Mouse (Mus musculus): Measurements from ENCODE around the gene Magi2. TPM values are rescaled to one million over a fixed set of nuclear protein-coding genes. Genes with fewer than 3 reads are reported as not detected.

The Magi2 gene
- polyA plus RNA-seq, 1 experiment from 2014 or later = 3.8 TPM

GRCm38 (mm10) chr5:20007246-20007645 is 780.4 kb downstream of the Magi2 start:
- H3K36me3 ChIP-seq (ENCODE audit: control insufficient read depth, insufficient read depth, low read length) = no peaks in the 10 kb centered on the region
- no peaks in the 10 kb centered on the region for H3K9me3 ChIP-seq (ENCODE audit: control insufficient read depth, low read length)
- H3K27me3 ChIP-seq (replicated peaks; ENCODE audit: control insufficient read depth, insufficient read depth, low read length) = no peaks in the 10 kb centered on the region
- DNase-seq (ENCODE audit: low spot score) = no peak
- H3K27ac ChIP-seq (replicated peaks; ENCODE audit: low read depth, low read length) = no peak overlapping the region
- no peak overlapping the region for H3K4me2 ChIP-seq (ENCODE audit: low read depth, low read length)
- ATAC-seq (ENCODE audit: low read depth) = no peak
- H3K4me1 ChIP-seq (ENCODE audit: control insufficient read depth, insufficient read depth, low read length) = no peaks in the 10 kb centered on the region
- H3K9ac ChIP-seq (ENCODE audit: low read depth, low read length) = no peak overlapping the region
- 91% methylated on average over 8 of the region's 8 CpGs for WGBS
- no peak overlapping the region for H3K4me3 ChIP-seq (ENCODE audit: low read depth, low read length)

- ATAC-seq (ENCODE audit: low read depth) = no peak
- no peak overlapping the region for H3K9ac ChIP-seq (ENCODE audit: low read depth, low read length)
- WGBS = 77% methylated on average over 7 of the region's 7 CpGs
- H3K27me3 ChIP-seq (replicated peaks; ENCODE audit: control insufficient read depth, insufficient read depth, low read length) = no peaks in the 10 kb centered on the region
- H3K4me1 ChIP-seq (ENCODE audit: control insufficient read depth, insufficient read depth, low read length) = no peaks in the 10 kb centered on the region
- no peaks in the 10 kb centered on the region for H3K9me3 ChIP-seq (ENCODE audit: control insufficient read depth, low read length)
- no peak overlapping the region for H3K4me3 ChIP-seq (ENCODE audit: low read depth, low read length)
- H3K36me3 ChIP-seq (ENCODE audit: control insufficient read depth, insufficient read depth, low read length) = no peaks in the 10 kb centered on the region
- no peak for DNase-seq (ENCODE audit: low spot score)
- no peak overlapping the region for H3K4me2 ChIP-seq (ENCODE audit: low read depth, low read length)
- H3K27ac ChIP-seq (replicated peaks; ENCODE audit: low read depth, low read length) = no peak overlapping the region
Observed at GRCm38 (mm10) chr5:20010210-20010609, 783.4 kb downstream of the Magi2 start.

- H3K36me3 ChIP-seq (ENCODE audit: control insufficient read depth, insufficient read depth, low read length) = no peaks in the 10 kb centered on the region
- H3K4me1 ChIP-seq (ENCODE audit: control insufficient read depth, insufficient read depth, low read length) = no peaks in the 10 kb centered on the region
- DNase-seq (ENCODE audit: low spot score) = no peak
- H3K4me3 ChIP-seq (ENCODE audit: low read depth, low read length) = no peak overlapping the region
- no peaks in the 10 kb centered on the region for H3K27me3 ChIP-seq (replicated peaks; ENCODE audit: control insufficient read depth, insufficient read depth, low read length)
- H3K9ac ChIP-seq (ENCODE audit: low read depth, low read length) = no peak overlapping the region
- no peak overlapping the region for H3K4me2 ChIP-seq (ENCODE audit: low read depth, low read length)
- no peak overlapping the region for H3K27ac ChIP-seq (replicated peaks; ENCODE audit: low read depth, low read length)
- 72% methylated on average over 3 of the region's 3 CpGs for WGBS
- ATAC-seq (ENCODE audit: low read depth) = no peak
- no peaks in the 10 kb centered on the region for H3K9me3 ChIP-seq (ENCODE audit: control insufficient read depth, low read length)
Observed at GRCm38 (mm10) chr5:20018063-20018462, 791.2 kb downstream of the Magi2 start.

- H3K27me3 ChIP-seq (replicated peaks; ENCODE audit: control insufficient read depth, insufficient read depth, low read length) = no peaks in the 10 kb centered on the region
- ATAC-seq (ENCODE audit: low read depth) (no peak), DNase-seq (ENCODE audit: low spot score) (no peak)
- no peaks in the 10 kb centered on the region for H3K9me3 ChIP-seq (ENCODE audit: control insufficient read depth, low read length)
- no peak overlapping the region for H3K27ac ChIP-seq (replicated peaks; ENCODE audit: low read depth, low read length)
- 69% methylated on average over 3 of the region's 3 CpGs for WGBS
- H3K36me3 ChIP-seq (ENCODE audit: control insufficient read depth, insufficient read depth, low read length) = no peaks in the 10 kb centered on the region
- no peaks in the 10 kb centered on the region for H3K4me1 ChIP-seq (ENCODE audit: control insufficient read depth, insufficient read depth, low read length)
- H3K9ac ChIP-seq (ENCODE audit: low read depth, low read length) = no peak overlapping the region
- no peak overlapping the region for H3K4me3 ChIP-seq (ENCODE audit: low read depth, low read length)
- no peak overlapping the region for H3K4me2 ChIP-seq (ENCODE audit: low read depth, low read length)
Observed at GRCm38 (mm10) chr5:20046649-20047048, 819.8 kb downstream of the Magi2 start.

GRCm38 (mm10) chr5:20048386-20048785 is 821.5 kb downstream of the Magi2 start:
- DNase-seq (ENCODE audit: low spot score) (no peak), ATAC-seq (ENCODE audit: low read depth) (no peak)
- no peaks in the 10 kb centered on the region for H3K27me3 ChIP-seq (replicated peaks; ENCODE audit: control insufficient read depth, insufficient read depth, low read length)
- no peaks in the 10 kb centered on the region for H3K9me3 ChIP-seq (ENCODE audit: control insufficient read depth, low read length)
- WGBS = 82% methylated on average over 2 of the region's 2 CpGs
- no peaks in the 10 kb centered on the region for H3K36me3 ChIP-seq (ENCODE audit: control insufficient read depth, insufficient read depth, low read length)
- no peak overlapping the region for H3K27ac ChIP-seq (replicated peaks; ENCODE audit: low read depth, low read length)
- no peak overlapping the region for H3K9ac ChIP-seq (ENCODE audit: low read depth, low read length)
- H3K4me3 ChIP-seq (ENCODE audit: low read depth, low read length) = no peak overlapping the region
- H3K4me1 ChIP-seq (ENCODE audit: control insufficient read depth, insufficient read depth, low read length) = no peaks in the 10 kb centered on the region
- no peak overlapping the region for H3K4me2 ChIP-seq (ENCODE audit: low read depth, low read length)

- Histone ChIP-seq H3K4me1 (ENCODE audit: control insufficient read depth, insufficient read depth, low read length) (no peaks in the 10 kb centered on the region), H3K4me3 (ENCODE audit: low read depth, low read length) (no peak overlapping the region), H3K27ac (replicated peaks; ENCODE audit: low read depth, low read length) (no peak overlapping the region), H3K27me3 (replicated peaks; ENCODE audit: control insufficient read depth, insufficient read depth, low read length) (no peaks in the 10 kb centered on the region), H3K4me2 (ENCODE audit: low read depth, low read length) (no peak overlapping the region), H3K9ac (ENCODE audit: low read depth, low read length) (no peak overlapping the region), H3K36me3 (ENCODE audit: control insufficient read depth, insufficient read depth, low read length) (no peaks in the 10 kb centered on the region), H3K9me3 (ENCODE audit: control insufficient read depth, low read length) (no peaks in the 10 kb centered on the region)
- ATAC-seq (ENCODE audit: low read depth) (no peak), DNase-seq (ENCODE audit: low spot score) (no peak)
- WGBS = 21% methylated on average over 1 of the region's 1 CpGs
Observed at GRCm38 (mm10) chr5:20050284-20050683, 823.4 kb downstream of the Magi2 start.

- Histone ChIP-seq H3K9me3 (ENCODE audit: control insufficient read depth, low read length) (no peaks in the 10 kb centered on the region), H3K4me3 (ENCODE audit: low read depth, low read length) (no peak overlapping the region), H3K27me3 (replicated peaks; ENCODE audit: control insufficient read depth, insufficient read depth, low read length) (no peaks in the 10 kb centered on the region), H3K4me2 (ENCODE audit: low read depth, low read length) (no peak overlapping the region), H3K27ac (replicated peaks; ENCODE audit: low read depth, low read length) (no peak overlapping the region), H3K9ac (ENCODE audit: low read depth, low read length) (no peak overlapping the region), H3K4me1 (ENCODE audit: control insufficient read depth, insufficient read depth, low read length) (no peaks in the 10 kb centered on the region), H3K36me3 (ENCODE audit: control insufficient read depth, insufficient read depth, low read length) (no peaks in the 10 kb centered on the region)
- ATAC-seq (ENCODE audit: low read depth) (no peak), DNase-seq (ENCODE audit: low spot score) (no peak)
- WGBS = 84% methylated on average over 1 of the region's 1 CpGs
Observed at GRCm38 (mm10) chr5:20055000-20055399, 828.2 kb downstream of the Magi2 start.

- WGBS = 31% methylated on average over 5 of the region's 5 CpGs
- peak; percentile 85 for DNase-seq (ENCODE audit: low spot score)
- H3K9me3 ChIP-seq (ENCODE audit: control insufficient read depth, low read length) = no peaks in the 10 kb centered on the region
Observed at GRCm38 (mm10) chr5:20056074-20056842, 829.4 kb downstream of the Magi2 start.

GRCm38 (mm10) chr5:20056856-20057255 is 830.0 kb downstream of the Magi2 start:
- no peak overlapping the region for H3K9ac ChIP-seq (ENCODE audit: low read depth, low read length)
- H3K27me3 ChIP-seq (replicated peaks; ENCODE audit: control insufficient read depth, insufficient read depth, low read length) = no peaks in the 10 kb centered on the region
- no peaks in the 10 kb centered on the region for H3K9me3 ChIP-seq (ENCODE audit: control insufficient read depth, low read length)
- no peaks in the 10 kb centered on the region for H3K36me3 ChIP-seq (ENCODE audit: control insufficient read depth, insufficient read depth, low read length)
- no peak overlapping the region for H3K27ac ChIP-seq (replicated peaks; ENCODE audit: low read depth, low read length)
- 50% methylated on average over 2 of the region's 2 CpGs for WGBS
- H3K4me1 ChIP-seq (ENCODE audit: control insufficient read depth, insufficient read depth, low read length) = no peaks in the 10 kb centered on the region
- no peak for ATAC-seq (ENCODE audit: low read depth)
- no peak overlapping the region for H3K4me2 ChIP-seq (ENCODE audit: low read depth, low read length)
- no peak for DNase-seq (ENCODE audit: low spot score)
- no peak overlapping the region for H3K4me3 ChIP-seq (ENCODE audit: low read depth, low read length)

More at GRCm38 (mm10) chr5:20056074-20056842, 829.4 kb downstream of the Magi2 start:
- Histone ChIP-seq H3K4me2 (ENCODE audit: low read depth, low read length) (no peak overlapping the region), H3K9ac (ENCODE audit: low read depth, low read length) (no peak overlapping the region), H3K36me3 (ENCODE audit: control insufficient read depth, insufficient read depth, low read length) (no peaks in the 10 kb centered on the region), H3K27ac (replicated peaks; ENCODE audit: low read depth, low read length) (no peak overlapping the region), H3K4me1 (ENCODE audit: control insufficient read depth, insufficient read depth, low read length) (no peaks in the 10 kb centered on the region), H3K4me3 (ENCODE audit: low read depth, low read length) (no peak overlapping the region), H3K27me3 (replicated peaks; ENCODE audit: control insufficient read depth, insufficient read depth, low read length) (no peaks in the 10 kb centered on the region)
- peak; percentile 93 for ATAC-seq (ENCODE audit: low read depth)

All from embryonic facial prominence, embryonic 14.5 days (tissue).